Mouse (Mus musculus): ENCODE data around the gene Slc22a26. TPM values are rescaled to one million over a fixed set of nuclear protein-coding genes. Genes with fewer than 3 reads are reported as not detected.

Slc22a26 gene
- polyA plus RNA-seq (2014; fragmentation: Illumina TruSeq; extraction: RNeasy Lipid Tissue Mini Kit (QIAGEN cat#74804); ENCODE audit: low read depth, low replicate concordance) = not detected

DNA sequence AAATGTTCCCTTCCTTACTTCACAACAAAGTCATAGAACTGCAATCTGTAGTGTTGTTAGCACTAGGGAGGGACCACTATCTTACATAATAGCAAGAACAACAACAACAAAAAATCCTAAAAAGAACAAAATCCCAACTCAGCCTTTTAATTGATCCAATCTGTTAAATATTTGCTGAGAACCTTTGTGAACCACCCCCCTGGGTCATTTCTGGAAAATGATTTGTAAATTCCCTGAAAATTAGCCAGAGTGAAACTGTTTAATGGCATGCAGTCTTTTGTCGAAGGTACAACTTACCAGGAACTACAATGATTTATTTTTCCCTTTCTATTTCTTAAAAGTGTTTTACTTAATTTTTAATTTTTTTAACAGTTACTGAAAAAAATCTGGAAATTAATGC, at the start of gene Slc22a26:
TSS of gene Slc22a26 (minus strand) at position 97 of the 400 bp plus-strand sequence.

Other genes with a start within 250 kb of the Slc22a26 start
- 187 TPM for gene Pla2g16, start 245.2 kb downstream of the Slc22a26 start, polyA plus RNA-seq (2014; fragmentation: Illumina TruSeq; extraction: RNeasy Lipid Tissue Mini Kit (QIAGEN cat#74804); ENCODE audit: low read depth, low replicate concordance)
- 105 TPM for gene Lgals12, start 195.5 kb downstream of the Slc22a26 start, polyA plus RNA-seq (2014; fragmentation: Illumina TruSeq; extraction: RNeasy Lipid Tissue Mini Kit (QIAGEN cat#74804); ENCODE audit: low read depth, low replicate concordance)
- gene Hrasls5, start 190.1 kb downstream of the Slc22a26 start, polyA plus RNA-seq (2014; fragmentation: Illumina TruSeq; extraction: RNeasy Lipid Tissue Mini Kit (QIAGEN cat#74804); ENCODE audit: low read depth, low replicate concordance) = 28.9 TPM
- not detected for gene Slc22a19, start 91.4 kb downstream of the Slc22a26 start, polyA plus RNA-seq (2014; fragmentation: Illumina TruSeq; extraction: RNeasy Lipid Tissue Mini Kit (QIAGEN cat#74804); ENCODE audit: low read depth, low replicate concordance)
- not detected for gene Slc22a27, start 163.4 kb upstream of the Slc22a26 start, polyA plus RNA-seq (2014; fragmentation: Illumina TruSeq; extraction: RNeasy Lipid Tissue Mini Kit (QIAGEN cat#74804); ENCODE audit: low read depth, low replicate concordance)